Mouse (Mus musculus) spleen, postnatal 10 days (tissue): ENCODE results near the gene Oaz3.

Source experiments
- DNase-seq, 2 experiments: peaks; one replicate each; pipeline ENCODE4 v3.0.0; 2021 to 2022; ENCODE audit warnings: low spot score in 2 of 2

Gene Oaz3

DNA sequence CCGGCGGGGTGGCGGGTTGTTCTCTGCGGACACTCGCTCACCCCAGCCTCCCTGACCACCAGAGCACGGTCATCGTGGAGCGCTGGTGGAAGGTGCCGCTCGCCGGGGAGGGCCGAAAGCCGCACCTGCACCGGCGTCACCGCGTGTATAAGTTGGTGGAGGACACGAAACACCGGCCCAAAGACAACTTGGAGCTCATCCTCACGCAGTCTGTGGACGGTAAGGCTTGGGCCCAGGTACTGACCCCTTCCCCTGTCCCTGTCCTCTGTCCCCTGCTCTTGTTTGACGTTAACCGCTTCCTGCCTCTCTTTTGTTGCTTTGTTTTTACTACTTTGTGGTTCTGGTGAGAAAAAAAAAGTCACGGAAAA lies at the start of gene Oaz3:
Gene Oaz3 (minus strand): TSS at position 319 of the 368 bp plus-strand sequence.
- DNase-seq, result no peak

DNA sequence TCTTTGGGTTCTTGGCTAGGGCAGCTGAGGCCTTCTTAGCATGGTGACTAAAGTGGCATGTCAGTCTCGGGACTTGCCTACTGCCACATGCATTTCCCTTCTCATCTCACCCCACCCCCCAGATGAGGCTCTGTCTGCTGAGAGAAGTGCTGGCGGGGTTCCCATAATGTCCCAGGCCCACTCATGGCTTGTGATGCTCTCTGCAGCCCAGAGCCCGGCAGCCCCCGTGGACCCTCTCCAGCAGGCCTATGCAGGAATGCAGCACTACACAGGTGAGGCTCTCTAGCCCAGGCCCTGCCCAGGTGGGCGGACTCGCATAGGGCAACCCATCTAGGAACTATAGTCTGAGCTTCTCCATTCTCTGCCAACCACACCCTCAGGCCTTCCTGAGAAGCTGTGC lies 43.9 kb upstream of the Oaz3 start:
- no peak for DNase-seq

DNA sequence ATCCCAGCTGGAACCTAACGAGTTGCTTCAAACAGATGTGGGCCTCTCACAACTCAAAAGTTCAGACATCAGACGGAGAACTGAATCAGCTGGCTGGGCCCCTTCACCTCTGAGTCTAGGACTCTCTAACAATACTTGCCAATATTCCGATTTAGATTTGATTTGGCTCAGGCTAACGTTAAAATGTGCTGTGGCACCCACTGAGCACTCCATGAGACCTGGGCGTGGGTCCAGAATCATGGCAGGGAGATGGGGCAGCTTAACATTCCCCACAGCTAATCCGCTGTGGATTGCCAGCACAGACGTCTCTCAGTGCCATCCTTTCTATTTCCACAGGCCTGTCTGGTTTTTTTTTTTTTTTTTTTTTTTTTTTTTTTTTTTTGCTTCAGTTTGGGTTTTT lies 42.2 kb upstream of the Oaz3 start:
- no peak for DNase-seq

DNA sequence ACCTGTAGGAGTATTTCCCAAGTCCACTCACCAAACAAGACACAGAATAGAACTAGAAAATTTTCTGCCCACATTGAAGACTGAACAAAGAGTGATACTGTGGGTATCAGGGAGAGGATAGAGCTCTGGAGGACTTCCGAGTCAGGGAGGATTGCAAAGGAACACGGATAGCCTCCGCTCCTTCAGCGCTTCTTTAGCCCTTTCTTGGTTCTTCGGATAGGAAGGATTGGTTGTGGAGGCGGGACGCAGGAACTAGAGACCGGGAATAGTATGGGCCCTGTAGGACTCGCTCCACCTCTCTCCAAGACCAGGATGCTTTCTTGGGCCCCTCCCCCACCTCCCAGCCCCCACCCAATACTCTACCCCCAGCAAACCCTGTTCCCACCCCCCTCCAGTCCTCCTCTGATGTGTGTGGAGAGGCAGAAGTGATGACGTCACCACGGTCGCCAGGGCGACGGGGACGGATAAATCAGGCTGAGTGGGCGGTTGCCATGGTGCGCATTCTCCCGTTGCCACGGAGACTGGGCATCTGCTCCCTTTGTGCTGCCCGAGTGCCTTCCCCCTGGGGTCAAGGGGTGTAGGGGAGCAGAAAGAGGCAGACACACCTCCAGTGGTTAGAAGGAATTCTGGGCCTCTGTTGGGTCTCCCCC lies 40.2 kb upstream of the Oaz3 start:
- no peak for DNase-seq

DNA sequence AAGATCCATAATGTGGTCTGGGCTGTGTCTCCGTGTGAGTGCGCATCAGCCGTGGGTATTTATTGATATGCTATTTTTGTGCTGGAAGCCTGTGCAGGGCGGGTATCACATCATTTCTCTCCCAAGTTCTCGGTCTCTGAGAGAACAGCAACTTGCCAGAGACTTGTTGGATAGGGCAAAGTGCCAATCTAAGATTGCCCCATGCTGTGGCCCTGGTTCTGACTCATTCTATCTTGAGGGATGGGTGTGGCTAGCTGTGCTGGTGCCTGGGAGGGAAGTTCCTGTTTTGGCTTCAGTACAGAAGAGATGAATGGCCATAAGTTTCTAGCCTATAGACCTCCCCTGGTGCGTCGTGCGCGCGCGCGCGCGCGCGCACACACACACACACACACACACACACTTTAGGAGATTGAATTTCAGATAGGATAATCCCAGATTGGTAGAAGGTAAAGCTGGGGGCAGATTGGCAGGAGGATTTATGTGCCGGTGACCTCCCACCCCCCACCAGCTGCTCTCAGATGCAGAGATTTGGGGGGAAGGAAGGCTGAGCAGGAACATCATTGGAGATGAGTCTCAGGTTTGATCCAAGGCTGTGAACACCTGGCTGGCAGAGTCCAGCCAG lies 39.2 kb upstream of the Oaz3 start:
- no peak for DNase-seq

DNA sequence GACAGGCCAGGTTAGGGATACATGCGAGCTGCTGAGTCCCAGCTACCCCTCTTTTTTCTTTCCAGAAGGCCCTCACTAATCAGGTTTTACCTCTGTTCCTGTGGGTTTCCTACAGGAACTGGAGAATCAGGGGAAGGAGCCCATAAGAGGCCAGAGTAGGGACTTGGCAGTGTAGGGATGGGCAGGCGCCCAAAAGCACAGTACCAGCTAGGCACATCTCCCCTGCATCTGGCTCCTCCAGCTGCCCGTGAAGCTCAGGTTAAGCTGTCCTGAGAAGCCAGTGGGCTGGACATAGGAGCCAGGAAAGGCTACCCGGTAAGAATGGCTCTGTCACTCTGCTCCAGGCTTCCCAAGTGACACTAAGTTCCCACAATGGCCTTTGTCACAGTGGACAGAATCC lies 37.7 kb upstream of the Oaz3 start:
- no peak for DNase-seq

DNA sequence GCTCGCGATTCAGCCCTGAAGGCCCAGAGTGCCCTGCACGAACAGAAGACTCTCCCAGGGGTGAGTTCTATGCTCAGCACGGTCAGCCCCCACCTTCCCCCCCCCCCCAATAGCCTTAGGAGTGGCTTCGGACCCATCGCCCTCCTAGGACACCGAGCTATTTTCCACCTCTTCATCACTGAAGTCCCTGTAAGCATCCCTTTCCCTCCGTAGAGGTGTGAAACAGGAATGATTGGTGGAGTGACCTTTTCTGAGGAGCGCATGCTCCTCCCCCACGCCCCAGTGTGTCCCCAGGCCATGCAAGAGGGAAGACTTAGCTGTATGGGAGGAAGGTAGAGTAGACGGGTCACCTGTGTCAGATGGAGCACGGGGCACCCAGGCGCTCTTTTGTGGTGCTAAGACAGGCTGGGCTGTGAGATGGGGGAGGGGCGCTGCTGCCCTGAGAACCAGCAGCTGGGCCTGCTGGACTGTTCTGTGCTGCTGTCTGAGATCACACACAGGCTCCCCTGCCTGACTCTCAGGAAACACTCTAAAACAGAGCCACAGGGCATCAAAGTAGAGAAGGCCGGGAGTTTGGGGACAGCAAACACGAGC lies 36.7 kb upstream of the Oaz3 start, which contains the start of gene Riiad1:
Gene Riiad1 (minus strand): TSS at position 51 of the 594 bp plus-strand sequence.
- DNase-seq, result no peak

DNA sequence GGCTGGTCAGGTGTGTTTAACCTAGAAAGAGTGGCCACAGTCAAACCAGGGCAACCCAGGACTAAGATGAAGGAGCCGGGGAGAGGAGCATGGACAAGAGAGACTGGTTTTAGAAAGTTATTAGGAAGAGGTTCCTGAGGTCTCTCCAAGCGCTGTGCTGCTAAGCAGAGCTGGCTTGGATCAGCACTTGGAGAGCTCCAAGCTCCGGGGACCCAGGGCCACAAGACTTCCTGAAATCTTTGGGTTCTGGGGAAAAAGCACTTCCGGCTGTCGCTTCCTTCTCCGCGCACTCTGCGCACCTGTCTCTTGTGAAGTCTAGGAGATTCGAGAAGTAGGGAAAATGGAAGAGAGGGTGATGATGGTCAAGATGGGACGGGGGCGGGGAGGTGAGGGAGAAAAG lies 35.8 kb upstream of the Oaz3 start:
- DNase-seq, result no peak

DNA sequence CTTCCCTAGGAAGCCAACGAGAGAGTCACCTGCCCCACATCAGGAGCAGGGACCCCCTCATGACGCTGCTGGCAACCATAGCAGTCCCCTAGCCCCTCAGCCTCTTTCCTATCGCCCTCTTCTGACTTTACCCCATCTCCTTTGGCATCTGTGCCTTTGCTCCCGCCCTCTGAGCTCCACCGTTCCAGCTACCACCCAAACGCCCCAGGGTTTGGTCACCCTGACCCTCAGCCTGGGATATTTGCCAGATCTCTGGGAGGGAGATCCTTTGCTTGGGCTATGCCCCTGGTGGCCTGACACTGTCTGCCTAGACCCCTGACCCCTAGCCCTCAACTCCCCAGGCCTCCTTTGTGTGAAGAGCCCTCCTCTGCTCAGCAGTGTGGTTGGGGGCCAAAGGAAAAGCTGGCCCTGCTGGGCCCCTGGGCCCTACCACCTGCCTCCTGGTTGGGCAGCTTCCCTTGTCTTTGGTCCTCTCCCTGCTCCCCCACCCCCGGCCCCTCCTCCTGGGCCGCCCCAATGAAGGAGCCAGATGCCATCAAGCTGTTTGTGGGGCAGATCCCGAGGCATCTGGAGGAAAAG lies 35.0 kb upstream of the Oaz3 start:
- DNase-seq, result no peak

DNA sequence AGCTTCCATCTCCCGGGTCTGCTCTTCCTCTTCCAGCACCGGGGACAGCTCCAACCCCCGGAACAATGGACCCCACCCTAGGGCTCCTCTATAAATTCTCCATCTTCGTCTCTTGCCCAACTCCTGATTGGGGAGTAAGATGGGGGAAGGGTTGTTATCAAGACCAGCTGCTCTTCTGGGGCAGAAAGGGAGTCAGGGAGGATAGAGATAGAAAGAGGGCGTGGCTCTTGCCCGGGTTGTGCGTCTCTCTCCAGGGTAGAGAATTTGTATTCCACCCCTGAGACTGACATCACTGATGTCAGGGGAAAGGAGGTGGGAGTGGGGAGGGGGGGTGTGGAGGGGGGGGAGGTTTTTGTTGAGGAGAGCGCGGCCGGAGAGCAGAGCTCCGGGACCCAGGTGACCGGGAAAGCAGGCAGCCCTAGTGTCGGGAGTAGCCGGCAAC lies 34.3 kb upstream of the Oaz3 start, which contains the start of gene Celf3:
Gene Celf3 (plus strand): TSS at position 315 of the 442 bp plus-strand sequence.
- DNase-seq, result no peak

DNA sequence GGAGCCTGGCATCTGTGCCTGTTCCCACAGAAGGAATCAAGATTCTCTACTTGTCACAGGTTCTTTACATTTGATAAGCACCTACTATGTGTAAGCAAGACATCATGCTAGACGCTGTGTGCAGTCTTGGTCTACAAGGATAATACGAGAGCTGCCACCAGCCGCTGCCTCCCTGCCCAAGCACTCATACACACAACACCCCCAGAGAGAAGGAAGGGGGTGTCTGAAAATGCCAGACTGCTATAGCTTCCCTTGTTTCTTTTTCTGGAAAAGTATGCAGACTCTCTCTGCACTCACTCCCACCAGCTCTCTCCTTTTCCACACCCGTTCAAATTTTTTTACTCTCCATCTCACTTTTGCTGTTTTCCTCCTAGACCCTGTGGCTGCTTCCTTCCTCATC lies 33.7 kb upstream of the Oaz3 start:
- DNase-seq, result no peak

DNA sequence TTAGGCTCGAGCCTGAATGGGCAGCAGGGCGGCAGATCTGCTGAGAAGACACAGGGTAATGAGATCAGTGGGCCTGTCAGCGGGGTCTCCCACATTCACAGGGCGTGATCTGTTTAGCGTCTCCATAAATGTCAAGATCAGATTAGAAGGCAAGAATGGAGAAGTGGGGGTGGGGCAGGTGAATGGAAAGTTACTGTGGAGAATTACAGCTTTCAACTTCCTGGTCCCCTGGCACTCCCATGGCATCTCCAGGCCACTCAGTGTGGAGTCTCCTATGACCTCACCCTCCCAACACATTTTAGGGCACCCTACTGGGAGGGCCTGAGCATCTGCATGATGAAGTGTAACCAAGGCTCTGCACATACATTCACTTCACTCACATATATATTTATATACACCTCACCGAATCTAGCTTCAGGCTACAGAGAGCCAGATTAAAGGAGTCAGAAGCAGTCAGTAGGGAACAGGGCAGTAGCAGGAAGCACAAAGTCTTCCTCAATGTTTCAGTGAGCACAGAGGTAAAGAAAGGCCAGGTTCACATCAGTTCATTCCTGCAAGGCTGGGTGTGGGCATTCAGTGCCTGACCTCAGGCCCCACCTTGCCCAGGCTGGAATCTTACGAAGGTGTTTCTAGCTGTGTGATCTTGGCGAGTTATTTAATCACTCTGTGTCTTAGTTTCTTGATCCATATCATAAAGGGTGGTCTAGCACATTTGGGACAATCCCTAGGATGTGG lies 32.8 kb upstream of the Oaz3 start:
- no peak for DNase-seq

DNA sequence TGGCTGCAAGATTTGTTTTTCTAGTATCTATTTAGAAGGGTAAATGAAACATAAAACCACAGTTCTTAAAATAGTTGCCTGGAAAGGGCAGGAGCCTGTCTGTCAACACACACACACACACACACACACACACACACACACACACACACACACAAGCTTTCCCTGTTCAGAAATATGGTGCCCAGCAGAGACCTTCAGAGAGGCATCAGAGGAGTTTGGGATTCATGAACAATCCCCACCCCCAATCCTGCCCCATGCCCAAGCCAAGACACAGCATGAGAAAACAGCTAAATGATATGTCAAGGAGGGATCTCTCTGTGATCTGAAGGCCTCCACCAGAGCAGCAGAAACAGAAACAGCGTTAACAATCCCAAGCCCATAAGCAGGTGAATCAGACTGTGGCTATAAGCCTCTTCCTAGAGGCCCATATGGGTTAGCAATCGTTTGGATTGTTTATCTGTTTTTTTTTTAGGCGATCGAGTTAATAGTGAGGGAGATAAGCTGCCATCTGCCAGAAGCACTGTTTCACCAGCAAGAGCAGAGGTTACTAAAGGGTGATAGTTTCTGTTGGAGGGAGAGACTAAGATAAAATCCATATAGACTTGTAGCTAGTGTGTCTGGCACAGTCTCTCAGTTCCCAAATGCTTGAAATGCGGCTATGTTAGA lies 30.0 kb upstream of the Oaz3 start:
- DNase-seq, result no peak

DNA sequence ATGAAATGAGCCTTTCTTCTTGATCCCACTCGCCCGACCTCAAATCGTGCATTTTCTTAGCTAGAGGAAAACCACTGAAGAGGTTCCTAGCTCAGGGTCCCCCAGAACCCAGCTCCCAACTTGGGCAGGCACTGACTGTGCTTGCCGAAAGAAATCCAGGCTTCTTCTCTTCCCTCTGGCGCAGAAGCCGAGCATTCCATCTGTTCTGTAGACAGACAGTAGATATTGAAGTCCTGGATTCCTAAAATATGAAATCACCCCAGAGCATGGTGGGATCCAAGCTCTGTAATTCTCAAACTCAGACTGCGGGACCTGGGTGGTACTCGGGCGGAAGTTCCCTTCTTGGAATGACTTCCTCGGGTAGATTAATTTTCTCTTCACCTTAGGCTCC lies 29.4 kb upstream of the Oaz3 start:
- DNase-seq, result no peak

DNA sequence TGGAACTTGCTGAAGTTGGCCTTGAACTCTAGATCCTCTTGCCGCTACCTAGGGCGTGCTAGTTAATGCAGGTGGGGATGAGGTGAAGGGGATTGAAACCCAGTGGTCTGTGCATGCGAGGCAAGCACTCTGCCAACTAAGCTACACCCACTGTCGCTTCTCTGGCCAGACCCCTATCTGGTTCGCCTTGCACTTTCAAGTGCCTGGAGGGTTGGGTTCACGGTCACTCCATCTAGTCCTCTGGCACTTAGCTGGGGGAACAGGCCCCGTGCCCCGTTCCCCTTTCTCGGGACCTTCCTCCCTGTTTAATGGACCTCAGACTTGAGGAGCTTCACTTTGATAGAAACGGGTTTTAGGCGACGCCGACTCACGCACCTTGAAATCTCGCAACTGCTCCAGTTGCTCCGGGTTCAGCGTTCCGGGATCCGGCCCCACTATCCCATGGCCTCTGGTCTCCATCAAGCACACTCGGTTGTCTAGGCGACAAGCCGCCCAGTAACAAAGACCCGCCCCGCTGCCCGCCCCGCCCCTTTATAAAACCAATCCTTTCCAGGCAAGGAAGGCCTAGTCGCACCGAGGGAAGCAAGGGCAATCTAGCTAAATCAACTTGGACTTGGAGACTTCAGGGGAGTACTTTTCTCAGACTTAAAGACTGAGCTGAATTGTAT lies 28.9 kb upstream of the Oaz3 start:
- DNase-seq, result no peak

DNA sequence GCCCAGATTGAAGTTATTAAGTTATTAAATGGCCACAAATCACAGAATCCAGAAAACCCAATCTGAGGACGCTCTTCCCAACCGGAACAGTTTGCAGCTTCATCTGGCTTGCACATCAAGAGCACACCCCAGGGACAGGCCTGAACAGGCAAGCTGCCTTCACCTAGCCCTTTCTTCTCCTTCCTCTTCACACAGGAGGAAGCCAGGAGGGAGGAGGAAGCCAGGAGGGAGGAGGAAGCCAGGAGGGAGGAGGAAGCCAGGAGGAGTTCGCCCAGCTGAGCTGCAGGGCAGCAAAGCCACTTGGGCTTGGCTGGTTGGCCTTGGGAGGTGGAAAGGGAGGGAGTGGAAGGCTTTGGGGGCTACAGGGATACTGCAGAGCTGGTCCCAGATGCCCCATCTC lies 25.2 kb upstream of the Oaz3 start:
- no peak for DNase-seq

DNA sequence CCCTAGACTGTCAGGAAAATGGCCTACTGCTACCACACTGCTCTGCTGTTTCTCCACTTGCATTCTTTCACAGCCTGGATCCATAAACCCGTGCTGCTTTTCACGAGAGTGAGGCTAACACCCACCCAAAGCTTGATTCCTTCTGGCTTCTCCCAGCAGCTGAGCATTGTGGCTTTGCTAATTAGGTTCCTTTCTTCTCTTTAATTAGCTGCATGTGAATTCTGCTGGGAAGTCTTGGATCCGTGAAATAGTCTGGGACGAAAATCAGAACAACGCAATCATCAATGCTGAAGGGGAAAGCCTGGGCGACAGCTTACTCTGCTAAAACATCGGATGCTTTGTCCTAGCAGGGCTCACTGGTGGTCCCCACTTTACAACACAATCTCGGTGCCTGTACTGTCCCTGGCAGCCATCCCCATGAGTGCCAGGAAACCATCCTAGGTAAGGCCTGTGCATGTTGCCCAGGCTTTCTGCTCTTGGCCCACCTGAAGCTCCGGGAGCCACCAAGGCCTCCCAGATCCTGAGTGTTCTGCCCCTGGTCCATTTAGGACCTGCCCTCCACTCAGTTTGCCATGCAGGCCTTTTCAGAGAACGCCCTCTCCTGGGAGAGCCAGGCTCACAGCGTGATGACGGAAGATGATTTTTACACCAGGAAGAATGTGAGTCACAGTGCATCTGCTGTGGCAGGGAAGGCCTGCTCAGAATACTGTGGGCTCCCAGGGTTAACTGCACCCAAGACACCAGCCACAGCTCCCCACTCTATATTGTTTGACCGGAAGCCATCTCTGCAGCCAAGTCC lies 22.1 kb upstream of the Oaz3 start:
- DNase-seq, result no peak

DNA sequence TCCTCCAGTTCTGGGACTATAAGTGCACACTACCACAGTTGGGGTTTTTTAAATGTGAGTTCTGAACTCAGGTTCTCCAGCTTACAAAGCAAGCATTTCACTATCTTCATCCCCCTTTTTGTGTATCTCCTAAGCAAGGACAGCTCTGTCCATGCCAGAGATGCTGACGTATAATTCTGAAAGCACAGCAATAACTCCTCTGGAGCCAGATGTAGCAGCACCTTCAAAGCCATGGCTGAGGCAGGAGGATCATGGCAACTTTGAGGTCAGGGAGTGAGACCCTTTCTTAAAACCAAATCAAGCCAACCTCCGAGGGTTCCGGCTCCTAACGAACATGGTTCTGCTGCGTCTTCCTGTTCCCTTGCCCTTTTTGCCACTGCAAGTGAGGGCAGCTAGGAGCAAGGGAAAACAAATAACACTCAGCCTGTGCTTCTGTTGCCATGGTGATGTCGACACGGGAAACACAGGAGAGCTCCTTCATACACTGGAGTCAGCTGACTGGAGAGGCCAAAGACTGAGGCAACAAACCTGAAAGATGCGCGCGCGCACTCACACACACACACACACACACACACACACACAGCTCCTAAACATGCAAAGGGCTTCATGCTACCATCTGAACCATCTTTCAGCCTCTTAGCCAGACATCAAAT lies 20.3 kb upstream of the Oaz3 start:
- no peak for DNase-seq

DNA sequence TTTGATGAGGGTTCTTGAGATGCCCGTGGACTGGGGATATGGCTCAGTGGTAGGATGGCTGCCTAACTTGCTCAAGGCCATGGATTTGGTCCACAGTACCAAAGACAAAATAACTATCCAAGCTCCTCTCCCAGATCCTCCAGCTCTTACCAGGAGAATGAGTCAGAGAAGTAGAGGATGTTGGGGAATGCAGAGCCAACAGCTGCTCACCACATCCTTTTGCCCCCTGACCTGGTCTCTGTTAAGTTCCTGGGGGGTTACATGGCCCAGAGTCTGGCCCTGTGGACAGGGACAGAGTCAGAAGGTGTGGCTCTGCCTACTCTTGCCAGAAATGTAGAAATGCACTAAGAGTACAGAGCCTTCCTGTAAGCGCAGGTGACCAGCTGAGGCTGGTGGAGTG lies 16.1 kb upstream of the Oaz3 start:
- no peak for DNase-seq

DNA sequence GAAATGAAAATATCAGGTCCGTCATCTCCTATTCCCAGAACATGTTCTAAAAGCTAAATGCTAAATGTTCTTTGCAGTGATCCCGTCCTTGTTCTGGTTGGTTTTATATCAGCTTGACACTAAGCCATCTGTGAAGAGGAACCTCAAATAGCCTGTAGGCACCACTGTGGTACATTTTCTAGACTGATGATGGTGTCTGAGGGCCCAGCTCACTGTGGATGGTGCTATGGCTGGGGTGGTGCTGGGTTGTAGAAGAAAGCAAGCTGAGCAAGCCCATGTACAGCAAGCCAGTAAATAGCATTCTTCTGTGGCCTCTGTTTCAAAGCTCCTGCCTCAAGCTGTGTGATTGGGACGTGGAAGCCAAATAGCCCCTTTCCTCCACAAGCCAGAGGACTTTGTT lies 13.3 kb upstream of the Oaz3 start:
- no peak for DNase-seq
